Mouse (Mus musculus) colon, adult 2 months (tissue): ENCODE measurements around the gene Nup43. TPM values are rescaled to one million over a fixed set of nuclear protein-coding genes. Genes with fewer than 3 reads are reported as not detected.

ENCODE experiments used
- polyA plus RNA-seq: library from polyadenylated mRNA; depleted of rRNA; stranded (reverse); fragments of >200 nt; gene quantifications from 2 replicates; pipeline ENCODE4 v1.2.3, GENCODE M21; 2012; rRNA removed

Nup43 gene
- 2.9 and 4.1 TPM in 2 replicates for polyA plus RNA-seq

DNA sequence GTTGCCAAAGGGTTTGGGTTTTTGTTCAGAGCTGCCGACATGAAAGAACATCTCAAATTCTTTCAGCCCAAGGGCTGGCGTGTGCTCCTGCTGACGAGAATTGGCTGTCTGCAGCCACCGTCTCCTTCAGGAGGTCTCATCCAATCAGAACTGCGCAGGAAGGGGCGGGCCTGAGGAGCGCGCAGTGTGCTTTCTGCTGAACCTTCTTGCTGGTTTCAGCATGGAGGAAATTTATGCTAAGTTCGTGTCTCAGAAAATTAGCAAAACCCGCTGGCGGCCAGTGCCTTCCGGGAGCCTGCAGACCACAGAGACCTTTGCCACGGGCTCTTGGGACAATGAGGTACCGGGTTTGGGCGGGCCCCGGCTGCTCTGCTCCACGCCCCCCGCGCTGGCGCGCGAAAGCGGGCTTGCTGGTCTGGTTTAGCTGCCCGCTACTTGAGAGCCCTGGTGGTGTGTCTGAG lies at the start of gene Nup43:
TSS of gene Nup43 (plus strand) at position 162 of the 461 bp plus-strand sequence.

DNA sequence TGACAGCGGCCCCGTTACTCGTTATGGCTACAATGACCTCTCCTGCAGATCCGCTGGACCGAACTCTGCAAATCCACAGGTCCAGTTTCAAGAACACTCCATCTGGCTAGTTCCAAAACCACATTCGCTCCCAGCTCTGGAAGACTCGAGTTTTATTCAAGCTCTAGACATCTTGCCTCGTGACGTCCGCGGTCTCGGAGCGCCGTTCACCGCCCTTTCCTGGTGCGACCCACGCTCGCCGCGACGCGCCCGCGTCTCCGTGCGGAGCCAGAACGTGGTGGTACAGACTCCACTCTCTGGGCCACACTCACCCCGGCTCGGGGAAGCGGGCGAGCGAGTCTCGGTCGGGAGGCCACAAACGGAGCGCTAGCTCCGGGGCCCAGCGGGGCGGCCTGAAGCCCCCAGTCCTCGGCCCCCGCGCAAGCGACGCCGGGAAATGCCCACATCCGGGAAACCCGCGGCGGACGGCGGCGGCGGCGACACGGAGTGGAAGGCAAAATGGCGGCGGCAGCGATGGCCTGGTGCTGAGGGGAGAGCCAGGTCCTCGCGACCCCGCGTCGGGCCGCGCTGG lies 13.5 kb downstream of the Nup43 start, which contains the start of the genes Pcmt1 and Lats1:
TSS of gene Pcmt1 (minus strand) at position 406 of the 571 bp plus-strand sequence.
TSS of gene Lats1 (plus strand) at position 484 of the 571 bp plus-strand sequence.

DNA sequence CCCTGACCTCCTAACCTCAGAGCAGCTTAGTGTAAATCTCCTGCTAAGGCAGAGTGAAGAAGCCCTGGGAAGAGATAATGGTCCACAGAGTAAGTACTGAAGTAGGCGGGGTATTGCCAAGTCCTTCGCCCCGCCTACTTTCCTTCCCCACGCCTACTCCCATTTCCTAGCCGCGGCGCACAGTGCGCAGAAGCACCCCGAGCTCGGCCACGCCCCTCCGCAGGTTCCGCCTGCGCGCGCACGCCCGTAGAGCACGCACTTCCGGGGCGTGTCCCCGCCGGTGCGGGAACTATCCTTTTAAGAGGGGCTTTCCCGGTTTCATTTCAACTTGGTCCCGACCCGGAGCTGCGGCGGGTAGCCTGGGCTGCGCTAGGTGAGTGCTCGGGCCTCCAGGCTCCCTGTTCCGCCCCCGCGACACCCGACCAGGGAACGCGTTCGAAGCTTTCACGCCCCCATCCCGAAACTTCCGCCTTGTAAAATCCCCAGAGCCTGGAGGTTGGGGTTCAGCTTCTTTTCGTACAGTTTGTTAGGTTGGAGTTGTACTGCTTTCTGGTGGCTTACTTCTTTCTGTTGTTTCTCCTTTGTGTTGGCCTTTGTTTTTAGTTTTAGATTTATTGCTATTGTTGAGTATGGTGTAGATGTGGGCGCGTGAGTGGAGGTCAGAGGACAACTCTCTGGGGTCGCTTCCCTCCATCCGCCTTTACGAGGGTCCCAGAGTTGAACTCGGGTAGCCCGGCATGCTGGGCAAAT lies 58.6 kb downstream of the Nup43 start, which contains the start of gene Katna1:
TSS of gene Katna1 (plus strand) at position 250 of the 750 bp plus-strand sequence.

Other genes with a start within 250 kb of the Nup43 start
- gene Ulbp1, start 193.9 kb upstream of the Nup43 start, polyA plus RNA-seq: 0.60 and 1.2 TPM in 2 replicates
- 9.0 and 10.5 TPM in 2 replicates for gene Lrp11, start 77.7 kb upstream of the Nup43 start, polyA plus RNA-seq
- 21.0 and 24.1 TPM in 2 replicates for gene Pcmt1, start 13.6 kb downstream of the Nup43 start, polyA plus RNA-seq
- gene Lats1, start 13.7 kb downstream of the Nup43 start, polyA plus RNA-seq: 8.4 and 9.3 TPM in 2 replicates
- 1.4 and 2.1 TPM in 2 replicates for gene Katna1, start 58.5 kb downstream of the Nup43 start, polyA plus RNA-seq
- 34.2 and 43.5 TPM in 2 replicates for gene Ginm1, start 125.3 kb downstream of the Nup43 start, polyA plus RNA-seq
- gene Ppil4, start 125.4 kb downstream of the Nup43 start, polyA plus RNA-seq: 3.6 and 4.4 TPM in 2 replicates
- 6.1 and 6.2 TPM in 2 replicates for gene Zc3h12d, start 165.0 kb downstream of the Nup43 start, polyA plus RNA-seq